In genomic region chr7:101003442-101004326, GRCm38 (mm10) we compare ENCODE assay signal across 11 mouse cellular contexts. TPM values are rescaled to one million over a fixed set of nuclear protein-coding genes. Genes with fewer than 3 reads are reported as not detected.
DNase-seq lines count a peak whose midpoint lies in the region; ATAC-seq lines count a peak whose summit lies in the region.
"Had no signal": no experiment of that assay in that cellular context is flagged by ENCODE, and none has a peak within 500 bp of the region (broad histone marks: within the 10 kb centered on the region; RNA-seq: fewer than 3 reads in every experiment).

No protein-coding gene starts in this region.

- no peak overlapping the region for H3K9ac ChIP-seq in kidney, embryonic 14.5 days (ENCODE audit: low read depth, low read length)
- H3K9ac ChIP-seq in limb, embryonic 12.5 days (replicated peaks): no peak overlapping the region
- no peak overlapping the region for H3K9ac ChIP-seq in hindbrain, embryonic 11.5 days (ENCODE audit: low read depth, low read length)
- H3K9ac ChIP-seq: liver, embryonic 15.5 days had no signal

- WGBS in kidney, embryonic 14.5 days: 69% methylated on average over 11 of the region's 11 CpGs
- WGBS in limb, embryonic 12.5 days: 50% methylated on average over 11 of the region's 11 CpGs
- 68% methylated on average over 11 of the region's 11 CpGs for WGBS in hindbrain, embryonic 11.5 days

- no peak overlapping the region for H3K4me3 ChIP-seq in kidney, embryonic 14.5 days (ENCODE audit: low read length)
- no peak overlapping the region for H3K4me3 ChIP-seq in limb, embryonic 12.5 days (replicated peaks)
- H3K4me3 ChIP-seq in hindbrain, embryonic 11.5 days (ENCODE audit: low read depth, low read length): no peak overlapping the region
- H3K4me3 ChIP-seq: liver, embryonic 15.5 days had no signal

- no peaks in the 10 kb centered on the region for H3K9me3 ChIP-seq in kidney, embryonic 14.5 days (ENCODE audit: control insufficient read depth, low read length)
- no peaks in the 10 kb centered on the region for H3K9me3 ChIP-seq in limb, embryonic 12.5 days
- H3K9me3 ChIP-seq in hindbrain, embryonic 11.5 days (ENCODE audit: control insufficient read depth, low read length): no peaks in the 10 kb centered on the region
- H3K9me3 ChIP-seq: liver, embryonic 15.5 days had no signal

- ATAC-seq in kidney, embryonic 14.5 days (ENCODE audit: low FRiP score, low TSS enrichment): no peak
- peak; percentile 65; the same call in 1 of the 2 replicates for ATAC-seq in limb, embryonic 12.5 days (ENCODE audit: insufficient number of reproducible peaks, insufficient read depth, low FRiP score, low TSS enrichment, low read depth)
- ATAC-seq in hindbrain, embryonic 11.5 days (ENCODE audit: low FRiP score): no peak
- ATAC-seq: intestine, embryonic 16.5 days had no signal

- H3K4me2 ChIP-seq in kidney, embryonic 14.5 days (replicated peaks; ENCODE audit: low read depth, low read length): no peak overlapping the region
- no peak overlapping the region for H3K4me2 ChIP-seq in limb, embryonic 12.5 days
- H3K4me2 ChIP-seq in hindbrain, embryonic 11.5 days (replicated peaks; ENCODE audit: low read depth, low read length): no peak overlapping the region
- H3K4me2 ChIP-seq: liver, embryonic 15.5 days had no signal

- no peaks in the 10 kb centered on the region for H3K27me3 ChIP-seq in kidney, embryonic 14.5 days (ENCODE audit: control insufficient read depth, insufficient read depth, low read length)
- H3K27me3 ChIP-seq in limb, embryonic 12.5 days: peaks cover under 1% of the 10 kb centered on the region; the same call in 1 of the 2 replicates
- H3K27me3 ChIP-seq in hindbrain, embryonic 11.5 days (ENCODE audit: control insufficient read depth, insufficient read depth, low read length): no peaks in the 10 kb centered on the region; the same call in 1 of the 2 replicates
- H3K27me3 ChIP-seq: liver, embryonic 15.5 days had no signal

- H3K4me1 ChIP-seq in kidney, embryonic 14.5 days (ENCODE audit: control insufficient read depth, insufficient read depth, low read length): no peaks in the 10 kb centered on the region
- H3K4me1 ChIP-seq in limb, embryonic 12.5 days (replicated peaks): peaks cover 17% of the 10 kb centered on the region
- H3K4me1 ChIP-seq in hindbrain, embryonic 11.5 days (replicated peaks; ENCODE audit: control insufficient read depth, insufficient read depth, low read length): no peaks in the 10 kb centered on the region

- no peaks in the 10 kb centered on the region for H3K36me3 ChIP-seq in kidney, embryonic 14.5 days (ENCODE audit: control insufficient read depth, insufficient read depth, low read length)
- H3K36me3 ChIP-seq in limb, embryonic 12.5 days: no peaks in the 10 kb centered on the region
- no peaks in the 10 kb centered on the region for H3K36me3 ChIP-seq in hindbrain, embryonic 11.5 days (ENCODE audit: control insufficient read depth, insufficient read depth, low read length)
- H3K36me3 ChIP-seq: liver, embryonic 15.5 days had no signal

- DNase-seq in kidney, postnatal 25 days: peak; percentile 41 to 60
- peak; percentile 57 to 59 for DNase-seq in urinary bladder, postnatal 36 days (ENCODE audit: low spot score in 2 of 2)
- no peak for DNase-seq in urinary bladder, postnatal 4 days (ENCODE audit: low spot score in 2 of 2)
- no peak for DNase-seq in right cerebral cortex, postnatal 14 days
- no peak for DNase-seq in hindbrain, embryonic 11.5 days (ENCODE audit: low spot score)
- DNase-seq: cerebellum, adult 9-11 months; layer of hippocampus, postnatal 36 days had no signal

- H3K27ac ChIP-seq in kidney, embryonic 14.5 days (ENCODE audit: low read depth, low read length): no peak overlapping the region
- H3K27ac ChIP-seq in limb, embryonic 12.5 days: peak overlapping the region; percentile 26; the same call in 1 of the 2 replicates
- no peak overlapping the region for H3K27ac ChIP-seq in hindbrain, embryonic 11.5 days (ENCODE audit: low read depth, low read length)
- H3K27ac ChIP-seq: liver, embryonic 15.5 days had no signal

RNA-seq across cellular contexts. Expression of gene P2ry2, which starts 9.0 kb away (rescaled TPM):
- 0.72 and 0.84 TPM in 2 replicates for polyA plus RNA-seq in kidney, embryonic 14.5 days (2014; fragmentation: Nextera tagmentation; extraction: Ambion mirVana)
- polyA plus RNA-seq in limb, embryonic 12.5 days (2016; fragmentation: Nextera tagmentation; extraction: Ambion mirVana): 0.76 and 1.1 TPM in 2 replicates
- 0.39 and 0.73 TPM in 2 replicates for polyA plus RNA-seq in hindbrain, embryonic 11.5 days (2014; fragmentation: Nextera tagmentation; extraction: Ambion mirVana)

RNA-seq across cellular contexts. Expression of gene P2ry6, which starts 29.2 kb away (rescaled TPM):
- polyA plus RNA-seq in kidney, embryonic 14.5 days (2014; fragmentation: Nextera tagmentation; extraction: Ambion mirVana): 3.6 and 4.4 TPM in 2 replicates
- 2.0 and 3.0 TPM in 2 replicates for polyA plus RNA-seq in limb, embryonic 12.5 days (2016; fragmentation: Nextera tagmentation; extraction: Ambion mirVana)
- 3.1 and 3.3 TPM in 2 replicates for polyA plus RNA-seq in hindbrain, embryonic 11.5 days (2014; fragmentation: Nextera tagmentation; extraction: Ambion mirVana)

Comparison
In these comparisons a context has a peak if more than half of its experiments do, and no peak if none do; other contexts are left out.
1. DNase-seq: peak in kidney, postnatal 25 days (2 of 2) and urinary bladder, postnatal 36 days (2 of 2); none in urinary bladder, postnatal 4 days (0 of 2), right cerebral cortex, postnatal 14 days (single experiment) and hindbrain, embryonic 11.5 days (single experiment).